Mouse (Mus musculus): ENCODE measurements around the gene Bach2.

The Bach2 gene

GRCm38 (mm10) chr4:32486654-32487398 lies 248.2 kb downstream of the Bach2 start:
- DNase-seq (ENCODE audit: low spot score): no peak

- no peak for DNase-seq (ENCODE audit: low spot score)
Measured at GRCm38 (mm10) chr4:32489186-32489585, 250.6 kb downstream of the Bach2 start.

GRCm38 (mm10) chr4:32491176-32491575 lies 252.6 kb downstream of the Bach2 start:
- no peak for DNase-seq (ENCODE audit: low spot score)

GRCm38 (mm10) chr4:32492834-32493233 lies 254.2 kb downstream of the Bach2 start:
- DNase-seq (ENCODE audit: low spot score): no peak

GRCm38 (mm10) chr4:32501780-32502179 lies 263.2 kb downstream of the Bach2 start:
- no peak for DNase-seq (ENCODE audit: low spot score)

- DNase-seq (ENCODE audit: low spot score): no peak
Measured at GRCm38 (mm10) chr4:32502181-32502580, 263.6 kb downstream of the Bach2 start.

GRCm38 (mm10) chr4:32504236-32504635 lies 265.6 kb downstream of the Bach2 start:
- DNase-seq (ENCODE audit: low spot score): no peak

GRCm38 (mm10) chr4:32506306-32506808 lies 267.8 kb downstream of the Bach2 start:
- no peak for DNase-seq (ENCODE audit: low spot score)

- no peak for DNase-seq (ENCODE audit: low spot score)
Measured at GRCm38 (mm10) chr4:32507041-32507440, 268.4 kb downstream of the Bach2 start.

GRCm38 (mm10) chr4:32508572-32508971 lies 270.0 kb downstream of the Bach2 start:
- no peak for DNase-seq (ENCODE audit: low spot score)

GRCm38 (mm10) chr4:32508996-32509395 lies 270.4 kb downstream of the Bach2 start:
- no peak for DNase-seq (ENCODE audit: low spot score)

- DNase-seq (ENCODE audit: low spot score): no peak
Measured at GRCm38 (mm10) chr4:32509832-32510612, 271.4 kb downstream of the Bach2 start.

GRCm38 (mm10) chr4:32510940-32511339 lies 272.3 kb downstream of the Bach2 start:
- no peak for DNase-seq (ENCODE audit: low spot score)

- no peak for DNase-seq (ENCODE audit: low spot score)
Measured at GRCm38 (mm10) chr4:32516126-32516525, 277.5 kb downstream of the Bach2 start.

- DNase-seq (ENCODE audit: low spot score): no peak
Measured at GRCm38 (mm10) chr4:32518842-32519578, 280.4 kb downstream of the Bach2 start.

- no peak for DNase-seq (ENCODE audit: low spot score)
Measured at GRCm38 (mm10) chr4:32520628-32521360, 282.2 kb downstream of the Bach2 start.

- DNase-seq (ENCODE audit: low spot score): no peak
Measured at GRCm38 (mm10) chr4:32521361-32521740, 282.7 kb downstream of the Bach2 start.

GRCm38 (mm10) chr4:32522013-32522412 lies 283.4 kb downstream of the Bach2 start:
- no peak for DNase-seq (ENCODE audit: low spot score)

- DNase-seq (ENCODE audit: low spot score): no peak
Measured at GRCm38 (mm10) chr4:32524282-32524681, 285.7 kb downstream of the Bach2 start.

GRCm38 (mm10) chr4:32525000-32525399 lies 286.4 kb downstream of the Bach2 start:
- no peak for DNase-seq (ENCODE audit: low spot score)

GRCm38 (mm10) chr4:32526228-32526836 lies 287.7 kb downstream of the Bach2 start:
- DNase-seq (ENCODE audit: low spot score): no peak
